Mouse (Mus musculus): ENCODE measurements around the gene Ccdc88a.
"Not testable (repeated sequence)": the region's sequence is repeated elsewhere in the genome, so short reads cannot be mapped to it uniquely, and the experiment has no call there.

Gene Ccdc88a

GRCm38 (mm10) chr11:29431011-29431410 lies 57.6 kb downstream of the Ccdc88a start:
- no peak for DNase-seq (ENCODE audit: inconsistent age in 2 of 2, low spot score in 1 of 2)

GRCm38 (mm10) chr11:29448741-29449140 lies 75.3 kb downstream of the Ccdc88a start:
- DNase-seq (ENCODE audit: inconsistent age in 2 of 2, low spot score in 1 of 2) = no peak

- peak in 1 of 2 experiments; percentile 48 for DNase-seq (ENCODE audit: inconsistent age in 2 of 2, low spot score in 1 of 2)
Measured at GRCm38 (mm10) chr11:29474676-29475075, 101.2 kb downstream of the Ccdc88a start.

- no peak for DNase-seq (ENCODE audit: inconsistent age in 2 of 2, low spot score in 1 of 2)
Measured at GRCm38 (mm10) chr11:29493135-29493534, 119.7 kb downstream of the Ccdc88a start.

- DNase-seq (ENCODE audit: inconsistent age in 2 of 2, low spot score in 1 of 2) = no peak
Measured at GRCm38 (mm10) chr11:29496962-29497361, 123.5 kb downstream of the Ccdc88a start.

- DNase-seq (ENCODE audit: inconsistent age in 2 of 2, low spot score in 1 of 2) = no peak
Measured at GRCm38 (mm10) chr11:29503948-29504893, 130.8 kb downstream of the Ccdc88a start.

- no peak for DNase-seq (ENCODE audit: inconsistent age in 2 of 2, low spot score in 1 of 2)
Measured at GRCm38 (mm10) chr11:29504899-29505625, 131.6 kb downstream of the Ccdc88a start.

GRCm38 (mm10) chr11:29509421-29509820 lies 136.0 kb downstream of the Ccdc88a start:
- no peak for DNase-seq (ENCODE audit: inconsistent age in 2 of 2, low spot score in 1 of 2)

- peak in 1 of 2 experiments; percentile 60 for DNase-seq (ENCODE audit: inconsistent age in 2 of 2, low spot score in 1 of 2)
Measured at GRCm38 (mm10) chr11:29512818-29513535, 139.5 kb downstream of the Ccdc88a start.

- DNase-seq (ENCODE audit: inconsistent age in 2 of 2, low spot score in 1 of 2) = no peak
Measured at GRCm38 (mm10) chr11:29514325-29514681, 140.8 kb downstream of the Ccdc88a start.

GRCm38 (mm10) chr11:29514682-29515412 lies 141.4 kb downstream of the Ccdc88a start, which contains the start of gene Prorsd1:
Prorsd1 (minus strand) TSS chr11:29515033.
- peak; percentile 94 to 97 for DNase-seq (ENCODE audit: inconsistent age in 2 of 2, low spot score in 1 of 2)

GRCm38 (mm10) chr11:29525988-29526794 lies 152.7 kb downstream of the Ccdc88a start, which contains the start of gene Mtif2:
Mtif2 (plus strand) TSS chr11:29526408.
- DNase-seq (ENCODE audit: inconsistent age in 2 of 2, low spot score in 1 of 2) = peak; percentile 85 to 96

GRCm38 (mm10) chr11:29538201-29538600 lies 164.7 kb downstream of the Ccdc88a start:
- DNase-seq (ENCODE audit: inconsistent age in 2 of 2, low spot score in 1 of 2) = no peak

GRCm38 (mm10) chr11:29544225-29544945 lies 170.9 kb downstream of the Ccdc88a start:
- DNase-seq (ENCODE audit: inconsistent age in 2 of 2, low spot score in 1 of 2) = no peak

- DNase-seq (ENCODE audit: inconsistent age in 2 of 2, low spot score in 1 of 2) = not testable (repeated sequence)
Measured at GRCm38 (mm10) chr11:29545150-29545752, 171.8 kb downstream of the Ccdc88a start.

GRCm38 (mm10) chr11:29546297-29546696 lies 172.8 kb downstream of the Ccdc88a start:
- DNase-seq (ENCODE audit: inconsistent age in 2 of 2, low spot score in 1 of 2) = not testable (repeated sequence)

- no peak for DNase-seq (ENCODE audit: inconsistent age in 2 of 2, low spot score in 1 of 2)
Measured at GRCm38 (mm10) chr11:29546762-29547161, 173.3 kb downstream of the Ccdc88a start.

GRCm38 (mm10) chr11:29547249-29547751 lies 173.8 kb downstream of the Ccdc88a start:
- DNase-seq (ENCODE audit: inconsistent age in 2 of 2, low spot score in 1 of 2) = no peak
